Mouse (Mus musculus) kidney, adult 11 months (tissue): ENCODE results near the gene Rpain.
A peak's percentile ranks its signal among the peaks of the same experiment; 100 is the strongest.

Experiments used
- DNase-seq: peaks from one replicate; pipeline ENCODE4 v3.0.0; 2022

Rpain gene

GRCm38 (mm10) chr11:70969821-70970559 is at the start of gene Rpain, which contains the start of gene Nup88:
TSS of gene Rpain (plus strand) at chr11:70970213.
TSS of gene Nup88 (minus strand) at chr11:70969973.
- peak; percentile 96 for DNase-seq

GRCm38 (mm10) chr11:70931461-70931860 is 38.6 kb upstream of the Rpain start:
- DNase-seq: no peak

GRCm38 (mm10) chr11:70935316-70935715 is 34.7 kb upstream of the Rpain start:
- DNase-seq: no peak

- no peak for DNase-seq
These were observed 27.4 kb upstream of the Rpain start for GRCm38 (mm10) chr11:70942596-70942995.

- no peak for DNase-seq
These were observed 26.4 kb upstream of the Rpain start for GRCm38 (mm10) chr11:70943651-70944050.

- DNase-seq: no peak
These were observed 24.8 kb upstream of the Rpain start for GRCm38 (mm10) chr11:70944935-70945817.

GRCm38 (mm10) chr11:70954711-70955110 is 15.3 kb upstream of the Rpain start:
- no peak for DNase-seq

GRCm38 (mm10) chr11:70960786-70961554 is 9.0 kb upstream of the Rpain start:
- DNase-seq: no peak

GRCm38 (mm10) chr11:70964222-70964907 is 5.6 kb upstream of the Rpain start:
- DNase-seq: no peak

- DNase-seq: no peak
These were observed 680 bp upstream of the Rpain start for GRCm38 (mm10) chr11:70969271-70969794.

GRCm38 (mm10) chr11:70970560-70971540 is 837 bp downstream of the Rpain start:
- DNase-seq: no peak

- DNase-seq: no peak
These were observed 2.6 kb downstream of the Rpain start for GRCm38 (mm10) chr11:70972586-70972985.

- DNase-seq: no peak
These were observed 3.9 kb downstream of the Rpain start for GRCm38 (mm10) chr11:70973947-70974346.

GRCm38 (mm10) chr11:70975193-70975592 is 5.2 kb downstream of the Rpain start:
- DNase-seq: no peak

- no peak for DNase-seq
These were observed 7.3 kb downstream of the Rpain start for GRCm38 (mm10) chr11:70977293-70977692.

- DNase-seq: no peak
These were observed 10.2 kb downstream of the Rpain start for GRCm38 (mm10) chr11:70980232-70980631.

- DNase-seq: no peak
These were observed 10.9 kb downstream of the Rpain start for GRCm38 (mm10) chr11:70980751-70981510.

- DNase-seq: no peak
These were observed 12.0 kb downstream of the Rpain start for GRCm38 (mm10) chr11:70982030-70982429.

- peak; percentile 89 for DNase-seq
These were observed 12.7 kb downstream of the Rpain start, which contains the start of gene C1qbp for GRCm38 (mm10) chr11:70982557-70983228. TSS of gene C1qbp (minus strand) at chr11:70983026.
